Mouse (Mus musculus): ENCODE data around the gene Kif20b.

DNA sequence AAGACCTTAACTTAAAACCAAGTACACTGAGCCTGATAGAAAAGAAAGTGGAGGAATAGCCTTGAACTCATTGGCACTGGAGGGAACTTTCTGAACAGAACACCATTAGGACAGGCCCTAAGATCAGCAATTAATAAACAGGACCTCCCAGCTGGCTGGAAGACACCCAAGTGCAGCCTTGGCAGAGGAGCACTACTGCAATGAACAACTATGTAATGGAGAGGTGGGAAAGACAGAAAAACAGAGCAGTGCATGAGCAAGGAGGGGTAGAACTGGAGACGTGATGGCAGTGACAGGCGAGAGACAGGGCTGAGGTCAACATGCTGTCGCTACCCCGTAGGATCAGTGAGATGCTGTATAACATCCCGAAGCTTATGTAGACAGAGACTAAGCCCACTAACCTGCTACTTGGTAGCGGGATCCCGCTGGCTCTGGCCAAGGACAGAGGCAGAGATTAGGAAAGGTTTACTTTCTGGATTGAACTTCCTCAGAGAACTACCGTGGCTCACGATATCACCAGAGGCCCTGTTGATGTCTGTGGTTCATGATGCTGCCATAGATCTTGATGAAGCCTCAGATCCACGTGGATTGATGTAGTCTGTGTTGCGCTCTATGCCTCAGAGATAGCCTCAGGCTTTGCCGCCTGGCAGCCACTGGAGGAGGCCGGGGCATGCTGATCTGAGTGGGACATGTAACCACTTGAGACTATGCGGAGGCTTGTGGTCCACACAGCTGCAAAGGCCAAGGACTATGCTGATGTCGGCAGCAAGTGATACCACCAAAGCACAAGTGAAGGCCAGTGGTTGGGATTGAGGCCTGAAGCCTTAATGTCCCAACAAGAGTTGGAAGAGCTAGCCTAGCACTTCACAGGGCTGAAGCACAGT lies 24.8 kb upstream of the Kif20b start:
- TF ChIP-seq CTCF (conservative IDR thresholded peaks at IDR 0.05; ENCODE audit: insufficient read depth, insufficient read length, low read depth, low read length): no peak
- no peak for TF ChIP-seq POLR2A (IDR thresholded peaks at IDR 0.05; ENCODE audit: low read depth, low read length)

All from kidney, adult 2 months (tissue).